Mouse (Mus musculus) heart, embryonic 16.5 days (tissue): ENCODE data around the gene Slain1. TPM values are rescaled to one million over a fixed set of nuclear protein-coding genes. Genes with fewer than 3 reads are reported as not detected.
"Not testable (repeated sequence)": the region's sequence is repeated elsewhere in the genome, so short reads cannot be mapped to it uniquely, and the experiment has no call there.

ENCODE experiments used
- ATAC-seq: fragments of 200-750 bp; cut with Nextera tagmentation; replicated peaks from 2 replicates; pipeline ENCODE4 v1.8.0; 2017; ENCODE audit warnings: moderate number of reproducible peaks; ENCODE audit not compliant: insufficient read depth, low FRiP score; ENCODE audit errors: extremely low read depth
- H3K27ac ChIP-seq: fragments of 300-500 bp; sonication (generic); 2 replicates; pipeline ENCODE4 v1.5.1; 2014; ENCODE audit warnings: mild to moderate bottlenecking, low read length, control low read depth, moderate library complexity
- H3K27me3 ChIP-seq: fragments of 300-500 bp; sonication (generic); 2 replicates; pipeline ENCODE4 v1.6.1; 2014; ENCODE audit warnings: low read length, mixed read lengths; ENCODE audit not compliant: control insufficient read depth, insufficient read depth
- H3K36me3 ChIP-seq: fragments of 300-500 bp; sonication (generic); 2 replicates; pipeline ENCODE4 v1.6.1; 2014; ENCODE audit not compliant: control insufficient read depth, insufficient read depth
- H3K4me1 ChIP-seq: fragments of 300-500 bp; sonication (generic); 2 replicates; pipeline ENCODE4 v1.6.1; 2014; ENCODE audit warnings: low read length, mixed read lengths; ENCODE audit not compliant: control insufficient read depth, insufficient read depth
- H3K4me2 ChIP-seq: fragments of 300-500 bp; sonication (generic); 2 replicates; pipeline ENCODE4 v1.6.1; 2014; ENCODE audit warnings: low read depth, mild to moderate bottlenecking, control low read depth, low read length
- H3K4me3 ChIP-seq: fragments of 300-500 bp; sonication (generic); 2 replicates; pipeline ENCODE4 v1.5.1; 2014; ENCODE audit warnings: mild to moderate bottlenecking, control low read depth, low read length
- H3K9ac ChIP-seq: fragments of 300-500 bp; sonication (generic); 2 replicates; pipeline ENCODE4 v1.6.1; 2014; ENCODE audit warnings: low read length, control low read depth
- H3K9me3 ChIP-seq: fragments of 300-500 bp; sonication (generic); replicated peaks from 2 replicates; pipeline ENCODE4 v1.6.1; 2016; ENCODE audit warnings: low read length; ENCODE audit not compliant: control insufficient read depth
- WGBS: fragments of 180-500 bp; shearing (Covaris S2); extraction: QIAGEN DNeasy Blood & Tissue Kit; methylation state at CpG from one replicate; pipeline ENCODE4 v1.1.7; 2014; 5-methylcytosine and 5-hydroxymethylcytosine counted together
- microRNA-seq: library from miRNA; unstranded; fragments of <30 nt; microRNA quantifications from one replicate; pipeline ENCODE4, GENCODE M21; 2017
- polyA plus RNA-seq: library from polyadenylated mRNA; unstranded; fragments of >200 nt; fragmentation: Nextera tagmentation; extraction: Ambion mirVana; gene quantifications from 2 replicates; pipeline ENCODE4 v1.2.1, GENCODE M21; 2015

Slain1 gene
- polyA plus RNA-seq, 1 experiment from 2014 or later: 0.58 TPM

DNA sequence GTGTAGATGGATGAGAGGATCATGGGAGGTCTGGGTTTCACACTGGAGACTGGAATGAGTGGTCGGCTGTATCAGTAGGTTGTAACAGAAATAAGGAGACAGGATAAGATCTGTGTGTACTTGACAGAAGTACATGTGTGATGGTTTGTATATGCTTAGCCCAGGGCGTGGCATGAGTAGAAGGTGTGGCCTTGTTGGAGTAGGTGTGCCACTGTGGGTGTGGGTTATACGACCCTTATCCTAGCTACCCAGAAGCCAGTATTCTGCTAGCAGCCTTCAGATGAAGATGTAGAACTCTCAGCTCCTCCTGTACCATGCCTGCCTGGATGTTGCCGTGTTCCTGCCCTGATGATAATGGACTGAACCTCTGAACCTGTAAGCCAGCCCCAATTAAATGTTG, 100.6 kb downstream of the Slain1 start:
- ATAC-seq, H3K4me2 ChIP-seq, H3K9ac ChIP-seq, H3K36me3 ChIP-seq, H3K4me3 ChIP-seq, H3K27ac ChIP-seq, H3K27me3 ChIP-seq, H3K9me3 ChIP-seq, H3K4me1 ChIP-seq: not testable (repeated sequence)
- WGBS: 84% methylated on average over 4 of the region's 4 CpGs

DNA sequence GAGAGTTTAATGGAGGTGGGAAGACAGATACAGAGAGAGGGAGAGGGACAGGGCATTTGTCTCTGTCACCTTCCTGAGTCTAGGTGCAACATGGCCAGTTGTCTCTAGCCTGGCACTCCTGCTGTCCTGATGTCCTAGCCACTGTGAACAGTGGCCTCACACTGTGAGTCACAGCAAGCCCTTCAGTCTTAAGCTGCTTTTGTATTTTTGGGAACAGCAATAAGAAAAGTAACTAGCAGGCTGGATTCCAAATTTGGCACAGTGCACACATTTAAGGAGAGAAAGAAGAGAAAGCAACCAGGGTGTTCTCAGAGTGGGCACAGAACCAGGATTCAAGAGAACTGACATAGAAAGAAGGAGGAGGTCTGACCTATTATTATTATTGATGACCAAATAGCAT, 101.4 kb downstream of the Slain1 start:
- Histone ChIP-seq H3K27ac (no peak overlapping the region), H3K36me3 (no peaks in the 10 kb centered on the region), H3K9me3 (no peaks in the 10 kb centered on the region), H3K4me2 (no peak overlapping the region), H3K4me1 (no peaks in the 10 kb centered on the region), H3K4me3 (no peak overlapping the region), H3K27me3 (no peaks in the 10 kb centered on the region), H3K9ac (no peak overlapping the region)
- ATAC-seq: no peak

GRCm38 (mm10) chr14:103752773-103753172, 102.7 kb downstream of the Slain1 start:
- H3K27me3 ChIP-seq: no peaks in the 10 kb centered on the region
- no peak overlapping the region for H3K4me2 ChIP-seq
- ATAC-seq: no peak
- WGBS: 80% methylated on average over 7 of the region's 7 CpGs
- no peaks in the 10 kb centered on the region for H3K36me3 ChIP-seq
- H3K9ac ChIP-seq: no peak overlapping the region
- H3K9me3 ChIP-seq: no peaks in the 10 kb centered on the region
- no peak overlapping the region for H3K4me3 ChIP-seq
- H3K4me1 ChIP-seq: no peaks in the 10 kb centered on the region
- no peak overlapping the region for H3K27ac ChIP-seq

DNA sequence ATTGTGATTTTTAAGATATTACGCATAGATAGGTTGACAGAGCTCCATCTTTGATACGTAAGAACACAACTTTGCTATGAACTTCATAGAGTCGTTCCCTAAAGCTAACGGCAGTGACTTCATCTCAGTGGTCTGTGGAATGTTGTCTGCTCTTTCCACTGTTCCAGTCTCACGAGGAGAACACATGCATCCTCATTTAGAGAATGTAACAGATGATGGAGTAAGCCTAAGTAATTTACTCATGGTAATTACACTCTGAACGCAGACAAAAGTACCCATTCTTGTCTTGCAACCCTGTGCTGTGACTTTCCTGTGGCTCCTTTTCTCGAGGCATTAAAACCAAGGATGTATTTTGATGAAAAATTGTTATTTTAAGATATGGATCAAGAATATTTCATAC, 104.0 kb downstream of the Slain1 start:
- WGBS: 70% methylated on average over 7 of the region's 7 CpGs
- Histone ChIP-seq H3K4me1 (no peaks in the 10 kb centered on the region), H3K27ac (no peak overlapping the region), H3K27me3 (no peaks in the 10 kb centered on the region), H3K9me3 (no peaks in the 10 kb centered on the region), H3K4me2 (no peak overlapping the region), H3K36me3 (no peaks in the 10 kb centered on the region), H3K4me3 (no peak overlapping the region), H3K9ac (no peak overlapping the region)
- no peak for ATAC-seq

- no peak overlapping the region for H3K4me3 ChIP-seq
- no peaks in the 10 kb centered on the region for H3K4me1 ChIP-seq
- H3K36me3 ChIP-seq: no peaks in the 10 kb centered on the region
- ATAC-seq: no peak
- no peak overlapping the region for H3K4me2 ChIP-seq
- H3K9me3 ChIP-seq: no peaks in the 10 kb centered on the region
- H3K27ac ChIP-seq: no peak overlapping the region
- H3K27me3 ChIP-seq: no peaks in the 10 kb centered on the region
- no peak overlapping the region for H3K9ac ChIP-seq
- WGBS: 72% methylated on average over 9 of the region's 9 CpGs
Observed at GRCm38 (mm10) chr14:103754465-103754864, 104.4 kb downstream of the Slain1 start.

Small RNA genes within 50 kb of the gene (microRNA-seq; reads per million reads assigned to microRNA genes)
- gene Gm22877: not detected

Other genes with a start within 250 kb of the Slain1 start
- gene Scel, start 136.9 kb upstream of the Slain1 start, polyA plus RNA-seq: 0.32 and 0.40 TPM in 2 replicates
- gene Ednrb, start 194.2 kb downstream of the Slain1 start, polyA plus RNA-seq: 68.5 and 72.2 TPM in 2 replicates